Mouse (Mus musculus): ENCODE data around the gene Ecsit. TPM values are rescaled to one million over a fixed set of nuclear protein-coding genes. Genes with fewer than 3 reads are reported as not detected.

The Ecsit gene
- polyA plus RNA-seq, 1 experiment = 35.7 TPM

GRCm38 (mm10) chr9:22035300-22036044, 49.8 kb downstream of the Ecsit start:
- H3K4me1 ChIP-seq (ENCODE audit: control insufficient read depth, insufficient read depth, insufficient read length, low read length) = no peaks in the 10 kb centered on the region
- no peak overlapping the region for H3K4me3 ChIP-seq (ENCODE audit: low read depth, low read length)
- TF ChIP-seq CTCF (IDR thresholded peaks at IDR 0.05; ENCODE audit: extremely low read depth, insufficient read length, insufficient replicate concordance, low read depth, low read length) (no peak), POLR2A (IDR thresholded peaks at IDR 0.05; ENCODE audit: low read depth, low read length) (no peak)
- H3K36me3 ChIP-seq (ENCODE audit: control insufficient read depth, insufficient read depth, low read length) = no peaks in the 10 kb centered on the region
- no peak overlapping the region for H3K27ac ChIP-seq (ENCODE audit: insufficient read depth, low read depth, low read length)
- 72% methylated on average over 6 of the region's 6 CpGs for WGBS
- no peaks in the 10 kb centered on the region for H3K27me3 ChIP-seq (ENCODE audit: control insufficient read depth, insufficient read depth, low read length)

- TF ChIP-seq CTCF (IDR thresholded peaks at IDR 0.05; ENCODE audit: extremely low read depth, insufficient read length, insufficient replicate concordance, low read depth, low read length) (no peak), POLR2A (IDR thresholded peaks at IDR 0.05; ENCODE audit: low read depth, low read length) (no peak)
- Histone ChIP-seq H3K27me3 (ENCODE audit: control insufficient read depth, insufficient read depth, low read length) (no peaks in the 10 kb centered on the region), H3K27ac (ENCODE audit: insufficient read depth, low read depth, low read length) (no peak overlapping the region), H3K4me1 (ENCODE audit: control insufficient read depth, insufficient read depth, insufficient read length, low read length) (no peaks in the 10 kb centered on the region), H3K4me3 (ENCODE audit: low read depth, low read length) (no peak overlapping the region), H3K36me3 (ENCODE audit: control insufficient read depth, insufficient read depth, low read length) (no peaks in the 10 kb centered on the region)
- 93% methylated on average over 9 of the region's 9 CpGs for WGBS
These were observed 54.9 kb downstream of the Ecsit start for GRCm38 (mm10) chr9:22030386-22030785.

- 37% methylated on average over 7 of the region's 7 CpGs for WGBS
- TF ChIP-seq CTCF (IDR thresholded peaks at IDR 0.05; ENCODE audit: extremely low read depth, insufficient read length, insufficient replicate concordance, low read depth, low read length) (no peak), POLR2A (IDR thresholded peaks at IDR 0.05; ENCODE audit: low read depth, low read length) (no peak)
- H3K27ac ChIP-seq (ENCODE audit: insufficient read depth, low read depth, low read length) = no peak overlapping the region
- H3K36me3 ChIP-seq (ENCODE audit: control insufficient read depth, insufficient read depth, low read length) = no peaks in the 10 kb centered on the region
- H3K4me3 ChIP-seq (ENCODE audit: low read depth, low read length) = no peak overlapping the region
- no peaks in the 10 kb centered on the region for H3K4me1 ChIP-seq (ENCODE audit: control insufficient read depth, insufficient read depth, insufficient read length, low read length)
- no peaks in the 10 kb centered on the region for H3K27me3 ChIP-seq (ENCODE audit: control insufficient read depth, insufficient read depth, low read length)
These were observed 56.8 kb downstream of the Ecsit start for GRCm38 (mm10) chr9:22028467-22028866.

GRCm38 (mm10) chr9:22024592-22024991, 60.6 kb downstream of the Ecsit start:
- 64% methylated on average over 8 of the region's 8 CpGs for WGBS

More at GRCm38 (mm10) chr9:22024592-22024991, 60.6 kb downstream of the Ecsit start:
- Histone ChIP-seq H3K27ac (ENCODE audit: insufficient read depth, low read depth, low read length) (no peak overlapping the region), H3K27me3 (ENCODE audit: control insufficient read depth, insufficient read depth, low read length) (no peaks in the 10 kb centered on the region), H3K4me3 (ENCODE audit: low read depth, low read length) (no peak overlapping the region), H3K4me1 (ENCODE audit: control insufficient read depth, insufficient read depth, insufficient read length, low read length) (no peaks in the 10 kb centered on the region), H3K36me3 (ENCODE audit: control insufficient read depth, insufficient read depth, low read length) (no peaks in the 10 kb centered on the region)
- TF ChIP-seq POLR2A (IDR thresholded peaks at IDR 0.05; ENCODE audit: low read depth, low read length) (no peak), CTCF (IDR thresholded peaks at IDR 0.05; ENCODE audit: extremely low read depth, insufficient read length, insufficient replicate concordance, low read depth, low read length) (no peak)

Other genes with a start within 250 kb of the Ecsit start
- gene Angptl8, start 249.9 kb downstream of the Ecsit start, polyA plus RNA-seq (2012; rRNA removed) = 10.2 and 12.3 TPM in 2 replicates
- 36.4 and 73.5 TPM in 2 replicates for gene Dock6, start 232.8 kb downstream of the Ecsit start, polyA plus RNA-seq (2012; rRNA removed)
- 48.9 and 86.7 TPM in 2 replicates for gene Rab3d, start 167.2 kb downstream of the Ecsit start, polyA plus RNA-seq (2012; rRNA removed)
- 0.71 and 1.2 TPM in 2 replicates for gene Ccdc159, start 158.0 kb downstream of the Ecsit start, polyA plus RNA-seq (2012; rRNA removed)
- 81.5 and 113 TPM in 2 replicates for gene Tmem205, start 157.9 kb downstream of the Ecsit start, polyA plus RNA-seq (2012; rRNA removed)
- gene Plppr2, start 148.4 kb downstream of the Ecsit start, polyA plus RNA-seq (2012; rRNA removed) = 5.2 and 5.5 TPM in 2 replicates
- gene Swsap1, start 129.7 kb downstream of the Ecsit start, polyA plus RNA-seq (2012; rRNA removed) = 4.7 and 7.1 TPM in 2 replicates
- 0.95 and 2.4 TPM in 2 replicates for gene Epor, start 121.9 kb downstream of the Ecsit start, polyA plus RNA-seq (2012; rRNA removed)
- 3.4 and 3.8 TPM in 2 replicates for gene Rgl3, start 96.0 kb downstream of the Ecsit start, polyA plus RNA-seq (2012; rRNA removed)
- gene Ccdc151, start 82.8 kb downstream of the Ecsit start, polyA plus RNA-seq (2012; rRNA removed) = 0.05 TPM in 1 of 2 replicates, not detected in the other
- 82.7 and 169 TPM in 2 replicates for gene Prkcsh, start 82.6 kb downstream of the Ecsit start, polyA plus RNA-seq (2012; rRNA removed)
- gene Elavl3, start 33.4 kb downstream of the Ecsit start, polyA plus RNA-seq (2012; rRNA removed) = 0.20 and 0.34 TPM in 2 replicates
- gene Gm49318, start 14.2 kb downstream of the Ecsit start, polyA plus RNA-seq (2012; rRNA removed) = not detected in 2 replicates
- 6.6 and 13.2 TPM in 2 replicates for gene Zfp653, start 14.1 kb downstream of the Ecsit start, polyA plus RNA-seq (2012; rRNA removed)
- gene Cnn1, start 13.8 kb upstream of the Ecsit start, polyA plus RNA-seq (2012; rRNA removed) = 166 and 227 TPM in 2 replicates
- gene Elof1, start 31.7 kb upstream of the Ecsit start, polyA plus RNA-seq (2012; rRNA removed) = 108 and 120 TPM in 2 replicates
- gene Acp5, start 50.3 kb upstream of the Ecsit start, polyA plus RNA-seq (2012; rRNA removed) = 128 and 203 TPM in 2 replicates
- gene Pigyl, start 71.4 kb upstream of the Ecsit start, polyA plus RNA-seq (2012; rRNA removed) = 35.4 and 43.1 TPM in 2 replicates
- not detected in 2 replicates for gene Zfp872, start 102.7 kb upstream of the Ecsit start, polyA plus RNA-seq (2012; rRNA removed)
- gene Zfp809, start 140.3 kb upstream of the Ecsit start, polyA plus RNA-seq (2012; rRNA removed) = 4.3 and 8.9 TPM in 2 replicates
- 0.13 and 0.16 TPM in 2 replicates for gene Zfp599, start 174.5 kb upstream of the Ecsit start, polyA plus RNA-seq (2012; rRNA removed)
- 1.7 and 2.6 TPM in 2 replicates for gene Zfp810, start 222.2 kb upstream of the Ecsit start, polyA plus RNA-seq (2012; rRNA removed)

Data from small intestine, adult 2 months (tissue).